Mouse (Mus musculus): ENCODE measurements around the gene Zfand3. TPM values are rescaled to one million over a fixed set of nuclear protein-coding genes. Genes with fewer than 3 reads are reported as not detected.

The Zfand3 gene
- total RNA-seq, 2 experiments from 2014 or later: 110 to 117 TPM

Other genes starting within 250 kb of the Zfand3 start
- 1 to 10 TPM; 3.1 to 4.2 TPM for gene Mdga1, start 34.6 kb upstream of the Zfand3 start, total RNA-seq (2021)

Measured in adrenal gland, postnatal 10 days (tissue).